In the genomic region with DNA sequence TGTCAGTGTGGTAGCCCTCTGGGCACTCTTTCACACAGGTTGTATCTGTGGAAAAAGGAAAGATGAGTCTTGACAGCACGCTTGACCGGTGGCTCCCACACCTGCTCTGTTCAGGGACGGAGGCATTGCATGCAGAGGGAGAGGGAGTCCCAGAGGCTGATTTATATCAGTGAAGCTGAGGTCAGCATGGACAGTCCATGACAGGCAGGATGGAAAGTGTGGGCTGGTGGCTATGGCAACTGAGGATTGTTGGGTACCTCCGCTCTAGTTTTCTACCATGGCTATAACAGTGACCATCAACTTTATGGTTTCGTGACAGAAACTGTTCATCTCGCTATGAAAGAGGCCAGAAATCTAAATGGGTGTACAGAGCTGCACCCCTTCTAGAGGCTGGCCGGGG, we compare ENCODE assay signal across 20 mouse cellular contexts.
"Had no signal": no experiment of that assay in that cellular context is flagged by ENCODE, and none has a peak within 500 bp of the region (broad histone marks: within the 10 kb centered on the region; RNA-seq: fewer than 3 reads in every experiment).

No protein-coding gene starts in this region.

- H3K4me2 ChIP-seq: liver, embryonic 13.5 days; midbrain, embryonic 11.5 days; neural tube, embryonic 13.5 days had no signal

- H3K9me3 ChIP-seq: liver, embryonic 13.5 days; neural tube, embryonic 13.5 days had no signal

- H3K4me1 ChIP-seq: liver, embryonic 13.5 days; neural tube, embryonic 13.5 days had no signal

- H3K36me3 ChIP-seq: liver, embryonic 13.5 days; neural tube, embryonic 13.5 days had no signal

- H3K27ac ChIP-seq: left cerebral cortex, adult 2 months; liver, embryonic 13.5 days; neural tube, embryonic 13.5 days; stomach, postnatal 0 days had no signal

- H3K27me3 ChIP-seq: liver, embryonic 13.5 days; neural tube, embryonic 13.5 days had no signal

- H3K4me3 ChIP-seq: left cerebral cortex, adult 2 months; liver, embryonic 13.5 days; myocyte; neural tube, embryonic 13.5 days had no signal

- H3K9ac ChIP-seq: liver, embryonic 13.5 days; neural tube, embryonic 13.5 days had no signal

- DNase-seq: kidney, adult 11 months; kidney, adult 9 months; kidney, postnatal 25 days; layer of hippocampus, postnatal 36 days; liver, embryonic 13.5 days; lung, adult 2 months; lung, postnatal 14 days; lung, postnatal 4 days; midbrain, embryonic 14.5 days; right cerebral cortex, adult 18-20 months; right cerebral cortex, postnatal 14 days; right cerebral cortex, postnatal 4 days; thymus, adult 2 months; thymus, postnatal 14 days; thymus, postnatal 4 days had no signal
